Mouse (Mus musculus): ENCODE measurements around the gene Daglb. TPM values are rescaled to one million over a fixed set of nuclear protein-coding genes. Genes with fewer than 3 reads are reported as not detected.
A peak's percentile ranks its signal among the peaks of the same experiment; 100 is the strongest.

The Daglb gene
- total RNA-seq, 1 experiment, result 9.5 TPM

GRCm38 (mm10) chr5:143514878-143515277 is 50.5 kb downstream of the Daglb start:
- H3K9ac ChIP-seq (ENCODE audit: insufficient read depth, low read depth, low read length, poor library complexity, severe bottlenecking), result no peak overlapping the region
- H3K4me3 ChIP-seq (ENCODE audit: insufficient read depth in 1 of 2, low read depth in 1 of 2, low read length in 2 of 2, poor library complexity in 1 of 2, severe bottlenecking in 1 of 2), result no peak overlapping the region
- H3K36me3 ChIP-seq (ENCODE audit: control insufficient read depth, insufficient read depth, low read length, poor library complexity, severe bottlenecking), result peaks cover 26% of the 10 kb centered on the region
- DNase-seq (ENCODE audit: low read depth, low spot score), result no peak
- peaks cover 0 to 19% of the 10 kb centered on the region in 2 experiments; a peak in 2 of 4 replicates for H3K4me1 ChIP-seq (ENCODE audit: control insufficient read depth in 2 of 2, insufficient read depth in 2 of 2, low read length in 2 of 2, poor library complexity in 1 of 2)
- no peak overlapping the region for H3K27ac ChIP-seq (ENCODE audit: insufficient read depth, low read depth, low read length, poor library complexity, severe bottlenecking)
- TF ChIP-seq ZC3H11A (IDR thresholded peaks at IDR 0.05; ENCODE audit: borderline replicate concordance, low read depth, low read length) (no peak), ZNF384 (IDR thresholded peaks at IDR 0.05; ENCODE audit: low read depth, low read length) (no peak), CHD2 (IDR thresholded peaks at IDR 0.05; ENCODE audit: low read depth, low read length) (no peak)
- H3K9me3 ChIP-seq (ENCODE audit: control insufficient read depth, insufficient read depth, low read depth, low read length), result no peaks in the 10 kb centered on the region
- in situ Hi-C loops (cut with MboI; ENCODE audit: low sequenced_read_pairs in 2 of 2, unreplicated experiment in 2 of 2), result no loop called here

GRCm38 (mm10) chr5:143517005-143517404 is 52.6 kb downstream of the Daglb start:
- H3K36me3 ChIP-seq (ENCODE audit: control insufficient read depth, insufficient read depth, low read length, poor library complexity, severe bottlenecking), result peaks cover 20% of the 10 kb centered on the region
- H3K4me3 ChIP-seq (ENCODE audit: insufficient read depth in 1 of 2, low read depth in 1 of 2, low read length in 2 of 2, poor library complexity in 1 of 2, severe bottlenecking in 1 of 2), result no peak overlapping the region
- no peak overlapping the region for H3K27ac ChIP-seq (ENCODE audit: insufficient read depth, low read depth, low read length, poor library complexity, severe bottlenecking)
- in situ Hi-C loops (cut with MboI; ENCODE audit: low sequenced_read_pairs in 2 of 2, unreplicated experiment in 2 of 2), result no loop called here
- H3K4me1 ChIP-seq (ENCODE audit: control insufficient read depth in 2 of 2, insufficient read depth in 2 of 2, low read length in 2 of 2, poor library complexity in 1 of 2), result peaks cover 0 to 12% of the 10 kb centered on the region in 2 experiments; a peak in 2 of 4 replicates
- no peaks in the 10 kb centered on the region for H3K9me3 ChIP-seq (ENCODE audit: control insufficient read depth, insufficient read depth, low read depth, low read length)
- TF ChIP-seq MAFK (IDR thresholded peaks at IDR 0.05; ENCODE audit: insufficient read depth, low read depth, low read length), result no peak
- TF ChIP-seq HCFC1 (IDR thresholded peaks at IDR 0.05; ENCODE audit: borderline replicate concordance, insufficient read depth, low read length), result no peak
- TF ChIP-seq ZC3H11A (IDR thresholded peaks at IDR 0.05; ENCODE audit: borderline replicate concordance, low read depth, low read length), result no peak
- TF ChIP-seq ZNF384 (IDR thresholded peaks at IDR 0.05; ENCODE audit: low read depth, low read length), result no peak
- no peak for TF ChIP-seq CHD2 (IDR thresholded peaks at IDR 0.05; ENCODE audit: low read depth, low read length)
- no peak overlapping the region for H3K9ac ChIP-seq (ENCODE audit: insufficient read depth, low read depth, low read length, poor library complexity, severe bottlenecking)
- no peak for DNase-seq (ENCODE audit: low read depth, low spot score)

DNA sequence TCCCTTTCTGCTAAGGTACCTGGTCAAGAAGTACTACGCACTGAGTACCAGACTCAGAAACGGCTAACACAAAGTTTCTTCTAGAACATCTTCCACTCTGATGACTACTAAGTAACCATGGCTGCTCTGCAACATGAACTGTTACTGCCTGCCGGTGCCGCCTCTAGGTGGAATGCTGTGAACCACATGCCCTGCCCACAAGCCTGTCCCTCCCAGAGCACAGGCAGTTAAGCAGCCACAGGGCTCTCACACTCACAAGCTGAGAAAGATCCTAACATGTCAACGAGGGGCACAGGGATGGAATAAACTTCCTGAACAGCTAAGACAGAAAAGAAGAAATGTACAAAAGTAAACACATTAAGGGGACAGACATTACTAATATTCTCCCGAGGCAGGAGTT is 53.1 kb downstream of the Daglb start:
- TF ChIP-seq ZC3H11A (IDR thresholded peaks at IDR 0.05; ENCODE audit: borderline replicate concordance, low read depth, low read length) (no peak), MAFK (IDR thresholded peaks at IDR 0.05; ENCODE audit: insufficient read depth, low read depth, low read length) (no peak), HCFC1 (IDR thresholded peaks at IDR 0.05; ENCODE audit: borderline replicate concordance, insufficient read depth, low read length) (no peak), CHD2 (IDR thresholded peaks at IDR 0.05; ENCODE audit: low read depth, low read length) (no peak)
- DNase-seq (ENCODE audit: low read depth, low spot score), result no peak
- in situ Hi-C loops (cut with MboI; ENCODE audit: low sequenced_read_pairs in 2 of 2, unreplicated experiment in 2 of 2), result no loop called here

DNA sequence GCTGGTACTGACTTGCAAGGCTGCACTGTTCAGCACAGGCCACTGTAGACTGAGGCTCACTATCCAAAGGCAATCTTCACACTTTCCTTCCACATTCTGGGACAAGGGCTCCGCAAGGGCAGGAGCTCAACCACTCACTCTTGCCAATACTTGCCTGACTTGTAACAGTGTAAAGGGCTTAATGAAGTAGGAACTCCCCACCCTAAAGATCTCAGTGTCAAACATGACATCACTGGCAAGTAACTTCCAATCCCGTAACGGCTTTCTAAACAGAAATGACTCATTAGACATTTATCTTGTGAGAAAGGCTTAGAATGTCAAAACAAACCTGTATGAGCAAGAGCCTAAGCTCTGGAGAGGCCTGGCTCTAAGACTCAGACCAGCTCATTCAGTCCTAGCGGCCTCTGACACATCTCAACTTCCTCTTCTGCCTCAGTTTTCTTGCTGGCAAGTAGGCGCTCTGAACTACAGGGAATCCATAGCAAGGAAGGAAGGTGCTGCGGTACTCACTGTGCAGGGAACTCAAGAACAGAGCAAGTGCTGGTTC is 53.7 kb downstream of the Daglb start:
- Histone ChIP-seq H3K27ac (ENCODE audit: insufficient read depth, low read depth, low read length, poor library complexity, severe bottlenecking) (no peak overlapping the region), H3K9me3 (ENCODE audit: control insufficient read depth, insufficient read depth, low read depth, low read length) (no peaks in the 10 kb centered on the region), H3K4me3 (ENCODE audit: insufficient read depth in 1 of 2, low read depth in 1 of 2, low read length in 2 of 2, poor library complexity in 1 of 2, severe bottlenecking in 1 of 2) (no peak overlapping the region), H3K36me3 (ENCODE audit: control insufficient read depth, insufficient read depth, low read length, poor library complexity, severe bottlenecking) (peaks cover 19% of the 10 kb centered on the region), H3K4me1 (ENCODE audit: control insufficient read depth in 2 of 2, insufficient read depth in 2 of 2, low read length in 2 of 2, poor library complexity in 1 of 2) (peaks cover 0 to 10% of the 10 kb centered on the region in 2 experiments; a peak in 2 of 4 replicates), H3K9ac (ENCODE audit: insufficient read depth, low read depth, low read length, poor library complexity, severe bottlenecking) (0 out of 2 replicates have a peak overlapping the region, but pooled peaks have one; percentile 21)
- no peak for DNase-seq (ENCODE audit: low read depth, low spot score)
- TF ChIP-seq ZC3H11A (IDR thresholded peaks at IDR 0.05; ENCODE audit: borderline replicate concordance, low read depth, low read length), result no peak
- in situ Hi-C loops (cut with MboI; ENCODE audit: low sequenced_read_pairs in 2 of 2, unreplicated experiment in 2 of 2), result no loop called here

More for the DNA sequence above, 53.1 kb downstream of the Daglb start:
- no peak overlapping the region for H3K4me3 ChIP-seq (ENCODE audit: insufficient read depth in 1 of 2, low read depth in 1 of 2, low read length in 2 of 2, poor library complexity in 1 of 2, severe bottlenecking in 1 of 2)
- H3K27ac ChIP-seq (ENCODE audit: insufficient read depth, low read depth, low read length, poor library complexity, severe bottlenecking), result no peak overlapping the region
- peaks cover 20% of the 10 kb centered on the region for H3K36me3 ChIP-seq (ENCODE audit: control insufficient read depth, insufficient read depth, low read length, poor library complexity, severe bottlenecking)
- H3K9ac ChIP-seq (ENCODE audit: insufficient read depth, low read depth, low read length, poor library complexity, severe bottlenecking), result no peak overlapping the region
- H3K9me3 ChIP-seq (ENCODE audit: control insufficient read depth, insufficient read depth, low read depth, low read length), result no peaks in the 10 kb centered on the region
- peaks cover 0 to 10% of the 10 kb centered on the region in 2 experiments; a peak in 2 of 4 replicates for H3K4me1 ChIP-seq (ENCODE audit: control insufficient read depth in 2 of 2, insufficient read depth in 2 of 2, low read length in 2 of 2, poor library complexity in 1 of 2)

DNA sequence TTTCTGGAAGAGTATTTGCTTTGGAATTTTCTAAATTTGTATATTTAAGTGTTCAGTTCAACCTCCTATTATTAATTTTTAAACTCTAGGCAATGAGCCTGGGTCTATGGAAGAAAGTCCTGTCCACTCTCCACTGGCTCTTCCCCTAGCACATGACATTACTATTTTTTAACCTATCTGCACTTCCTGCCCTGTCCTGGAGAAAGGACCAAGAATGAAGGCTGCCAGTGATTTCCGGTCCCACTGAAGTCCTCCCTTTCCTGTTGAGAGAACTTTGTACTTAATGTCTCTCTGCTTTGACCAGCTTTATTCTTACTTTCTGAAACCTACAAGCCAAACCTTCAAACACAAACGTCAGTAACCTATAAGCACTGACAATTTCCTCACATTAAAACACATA is 56.0 kb downstream of the Daglb start:
- no peak for TF ChIP-seq ZC3H11A (IDR thresholded peaks at IDR 0.05; ENCODE audit: borderline replicate concordance, low read depth, low read length)
- no peak for TF ChIP-seq CHD2 (IDR thresholded peaks at IDR 0.05; ENCODE audit: low read depth, low read length)
- TF ChIP-seq HCFC1 (IDR thresholded peaks at IDR 0.05; ENCODE audit: borderline replicate concordance, insufficient read depth, low read length), result no peak
- no peak for TF ChIP-seq ZNF384 (IDR thresholded peaks at IDR 0.05; ENCODE audit: low read depth, low read length)
- TF ChIP-seq MAFK (IDR thresholded peaks at IDR 0.05; ENCODE audit: insufficient read depth, low read depth, low read length), result no peak
- H3K36me3 ChIP-seq (ENCODE audit: control insufficient read depth, insufficient read depth, low read length, poor library complexity, severe bottlenecking), result peaks cover 7% of the 10 kb centered on the region; the same call in 1 of the 2 replicates
- no peak overlapping the region for H3K4me3 ChIP-seq (ENCODE audit: insufficient read depth in 1 of 2, low read depth in 1 of 2, low read length in 2 of 2, poor library complexity in 1 of 2, severe bottlenecking in 1 of 2)
- H3K4me1 ChIP-seq (ENCODE audit: control insufficient read depth in 2 of 2, insufficient read depth in 2 of 2, low read length in 2 of 2, poor library complexity in 1 of 2), result peaks cover 0 to 12% of the 10 kb centered on the region in 2 experiments; a peak in 2 of 4 replicates
- no peaks in the 10 kb centered on the region for H3K9me3 ChIP-seq (ENCODE audit: control insufficient read depth, insufficient read depth, low read depth, low read length)
- no peak overlapping the region for H3K27ac ChIP-seq (ENCODE audit: insufficient read depth, low read depth, low read length, poor library complexity, severe bottlenecking)
- DNase-seq (ENCODE audit: low read depth, low spot score), result no peak
- H3K9ac ChIP-seq (ENCODE audit: insufficient read depth, low read depth, low read length, poor library complexity, severe bottlenecking), result no peak overlapping the region
- in situ Hi-C loops (cut with MboI; ENCODE audit: low sequenced_read_pairs in 2 of 2, unreplicated experiment in 2 of 2), result no loop called here

Data from ES-E14 (cell line).